Mouse (Mus musculus) liver, adult 2 months (tissue): ENCODE measurements around the gene Ndufs1. TPM values are rescaled to one million over a fixed set of nuclear protein-coding genes. Genes with fewer than 3 reads are reported as not detected.
"Not testable (repeated sequence)": the region's sequence is repeated elsewhere in the genome, so short reads cannot be mapped to it uniquely, and the experiment has no call there.

Experiments
- DNase-seq: peaks from one replicate; pipeline ENCODE4 v3.0.0-alpha.2; 2011; ENCODE audit warnings: low read depth, low spot score; ENCODE audit errors: extremely low read depth
- H3K27ac ChIP-seq: fragments of 200-500 bp; replicated peaks from 2 replicates; pipeline ENCODE4 v1.5.1; 2012; ENCODE audit warnings: low read depth, mild to moderate bottlenecking, control low read depth, inconsistent platforms, low read length; ENCODE audit not compliant: insufficient read depth
- H3K27me3 ChIP-seq: fragments of 200-500 bp; 2 replicates; pipeline ENCODE4 v1.6.1; 2012; ENCODE audit warnings: mild to moderate bottlenecking, moderate library complexity, low read length, inconsistent platforms; ENCODE audit not compliant: control insufficient read depth, insufficient read depth
- H3K36me3 ChIP-seq: fragments of 200-500 bp; 2 replicates; pipeline ENCODE4 v1.6.1; 2012; ENCODE audit warnings: low read length, inconsistent platforms; ENCODE audit not compliant: control insufficient read depth, insufficient read depth
- H3K4me1 ChIP-seq: fragments of 200-500 bp; 2 replicates; pipeline ENCODE4 v1.6.1; 2011; ENCODE audit warnings: low read length; ENCODE audit not compliant: control insufficient read depth, insufficient read depth
- H3K4me3 ChIP-seq: fragments of 200-500 bp; 2 replicates; pipeline ENCODE4 v1.5.1; 2011; ENCODE audit warnings: low read depth, mild to moderate bottlenecking, control low read depth, low read length, moderate library complexity; ENCODE audit not compliant: insufficient read depth
- H3K79me2 ChIP-seq: fragments of 200-500 bp; 2 replicates; pipeline ENCODE4 v1.6.1; 2012; ENCODE audit warnings: inconsistent platforms, mild to moderate bottlenecking, low read length, moderate library complexity; ENCODE audit not compliant: control insufficient read depth, insufficient read depth
- H3K9ac ChIP-seq: fragments of 200-500 bp; 2 replicates; pipeline ENCODE4 v1.6.1; 2012; ENCODE audit warnings: low read depth, mild to moderate bottlenecking, control low read depth, inconsistent platforms, low read length
- CTCF ChIP-seq: fragments of 200-500 bp; IDR thresholded peaks from 2 replicates; pipeline ENCODE4 v1.5.1; 2011; ENCODE audit warnings: low read depth, low read length, control low read depth
- POLR2A ChIP-seq: fragments of 200-500 bp; IDR thresholded peaks from 2 replicates; pipeline ENCODE4 v1.6.1; 2011; ENCODE audit warnings: low read length, control low read depth; ENCODE audit not compliant: insufficient read depth; ENCODE audit errors: extremely low read depth
- WGBS: fragments of 180-500 bp; shearing (Covaris S2); methylation state at CpG from one replicate; pipeline ENCODE4 v1.1.7; 2018; 5-methylcytosine and 5-hydroxymethylcytosine counted together
- polyA plus RNA-seq: library from polyadenylated mRNA; depleted of rRNA; stranded (reverse); fragments of >200 nt; gene quantifications from 2 replicates; pipeline ENCODE4 v1.2.3, GENCODE M21; 2012
- total RNA-seq: library from RNA; depleted of rRNA; stranded (reverse); fragments of >200 nt; gene quantifications from 2 replicates; pipeline ENCODE4 v1.2.3, GENCODE M21; 2014

Ndufs1 gene
- total and polyA plus RNA-seq, 2 experiments, result 47.5 to 182 TPM

GRCm38 (mm10) chr1:63181019-63181418, 4.4 kb upstream of the Ndufs1 start:
- Histone ChIP-seq H3K4me3 (no peak overlapping the region), H3K4me1 (peaks cover 5% of the 10 kb centered on the region; the same call in 1 of the 2 replicates), H3K27me3 (no peaks in the 10 kb centered on the region), H3K36me3 (peaks cover 14% of the 10 kb centered on the region), H3K27ac (no peak overlapping the region), H3K79me2 (peaks cover 7% of the 10 kb centered on the region; the same call in 1 of the 2 replicates), H3K9ac (no peak overlapping the region)
- 12% methylated on average over 3 of the region's 3 CpGs for WGBS
- DNase-seq, result peak; percentile 85
- TF ChIP-seq CTCF (peak; percentile 90), POLR2A (no peak)

GRCm38 (mm10) chr1:63180575-63180974, 3.9 kb upstream of the Ndufs1 start:
- peaks cover 11% of the 10 kb centered on the region; the same call in 1 of the 2 replicates for H3K79me2 ChIP-seq
- DNase-seq, H3K9ac ChIP-seq, H3K27me3 ChIP-seq, H3K4me1 ChIP-seq, H3K27ac ChIP-seq, H3K4me3 ChIP-seq: not testable (repeated sequence)
- WGBS, result 84% methylated on average over 4 of the region's 4 CpGs
- peaks cover 14% of the 10 kb centered on the region for H3K36me3 ChIP-seq

- no peaks in the 10 kb centered on the region for H3K27me3 ChIP-seq
- WGBS, result 96% methylated on average over 4 of the region's 4 CpGs
- peaks cover 11% of the 10 kb centered on the region; the same call in 1 of the 2 replicates for H3K4me1 ChIP-seq
- H3K9ac ChIP-seq, result no peak overlapping the region
- peaks cover 14% of the 10 kb centered on the region for H3K36me3 ChIP-seq
- H3K4me3 ChIP-seq, result no peak overlapping the region
- DNase-seq, result no peak
- no peak for TF ChIP-seq POLR2A
- TF ChIP-seq CTCF, result no peak
- peaks cover 15% of the 10 kb centered on the region; the same call in 1 of the 2 replicates for H3K79me2 ChIP-seq
- no peak overlapping the region for H3K27ac ChIP-seq
Observed at GRCm38 (mm10) chr1:63180122-63180521, 3.5 kb upstream of the Ndufs1 start.

GRCm38 (mm10) chr1:63178308-63178707, 1.7 kb upstream of the Ndufs1 start:
- peaks cover 22% of the 10 kb centered on the region; the same call in 1 of the 2 replicates for H3K79me2 ChIP-seq
- DNase-seq, result peak; percentile 40
- no peak for TF ChIP-seq CTCF
- no peak overlapping the region for H3K9ac ChIP-seq
- WGBS, result 39% methylated on average over 3 of the region's 3 CpGs
- no peaks in the 10 kb centered on the region for H3K27me3 ChIP-seq
- H3K36me3 ChIP-seq, result peaks cover 14% of the 10 kb centered on the region
- no peak overlapping the region for H3K4me3 ChIP-seq
- H3K4me1 ChIP-seq, result peaks cover 14% of the 10 kb centered on the region; the same call in 1 of the 2 replicates
- H3K27ac ChIP-seq, result no peak overlapping the region

- Histone ChIP-seq H3K79me2 (peaks cover 22% of the 10 kb centered on the region; the same call in 1 of the 2 replicates), H3K9ac (peak overlapping the region; percentile 66), H3K27ac (peak overlapping the region; percentile 75), H3K36me3 (peaks cover 24% of the 10 kb centered on the region), H3K4me1 (peaks cover 14% of the 10 kb centered on the region; the same call in 1 of the 2 replicates), H3K27me3 (no peaks in the 10 kb centered on the region), H3K4me3 (peak overlapping the region; percentile 88)
- DNase-seq, result peak; percentile 47
- TF ChIP-seq CTCF (no peak), POLR2A (no peak)
- 0% methylated on average over 14 of the region's 14 CpGs for whole genome bisulfite sequencing
Observed at GRCm38 (mm10) chr1:63176259-63176603, 402 bp downstream of the Ndufs1 start.

GRCm38 (mm10) chr1:63175853-63176252, 780 bp downstream of the Ndufs1 start:
- peak overlapping the region; percentile 75 for H3K27ac ChIP-seq
- peaks cover 22% of the 10 kb centered on the region; the same call in 1 of the 2 replicates for H3K79me2 ChIP-seq
- H3K4me3 ChIP-seq, result peak overlapping the region; percentile 88
- H3K27me3 ChIP-seq, result no peaks in the 10 kb centered on the region
- peaks cover 14% of the 10 kb centered on the region; the same call in 1 of the 2 replicates for H3K4me1 ChIP-seq
- peaks cover 27% of the 10 kb centered on the region for H3K36me3 ChIP-seq
- 7% methylated on average over 11 of the region's 11 CpGs for WGBS
- no peak for TF ChIP-seq CTCF
- TF ChIP-seq POLR2A, result no peak
- peak overlapping the region; percentile 66 for H3K9ac ChIP-seq
- peak; percentile 20 for DNase-seq
